Mouse (Mus musculus) erythroblast, adult 5-6 weeks (primary cell): Measurements from ENCODE around the gene Swi5. TPM values are rescaled to one million over a fixed set of nuclear protein-coding genes. Genes with fewer than 3 reads are reported as not detected.

Experiments used
- ATAC-seq: replicated peaks from 2 replicates; pipeline ENCODE4 v1.8.0; 2016; ENCODE audit warnings: moderate number of reproducible peaks, mild to moderate bottlenecking, moderate TSS enrichment, inconsistent platforms; ENCODE audit not compliant: poor library complexity, low FRiP score, severe bottlenecking
- total RNA-seq, 2 experiments: library from RNA; stranded (forward) in 1 of 2; stranded (reverse) in 1 of 2; fragments of 150-400 nt in 1 of 2; fragments of 200-764, 138-1000 nt in 1 of 2; gene quantifications; 2 replicates each; pipeline versions ENCODE4 v1.2.3 to v1.2.4; 2015 to 2017; ENCODE audit warnings: low replicate concordance in 2 of 2

Gene Swi5
- total RNA-seq, 2 experiments from 2014 or later = 30.4 to 89.4 TPM

DNA sequence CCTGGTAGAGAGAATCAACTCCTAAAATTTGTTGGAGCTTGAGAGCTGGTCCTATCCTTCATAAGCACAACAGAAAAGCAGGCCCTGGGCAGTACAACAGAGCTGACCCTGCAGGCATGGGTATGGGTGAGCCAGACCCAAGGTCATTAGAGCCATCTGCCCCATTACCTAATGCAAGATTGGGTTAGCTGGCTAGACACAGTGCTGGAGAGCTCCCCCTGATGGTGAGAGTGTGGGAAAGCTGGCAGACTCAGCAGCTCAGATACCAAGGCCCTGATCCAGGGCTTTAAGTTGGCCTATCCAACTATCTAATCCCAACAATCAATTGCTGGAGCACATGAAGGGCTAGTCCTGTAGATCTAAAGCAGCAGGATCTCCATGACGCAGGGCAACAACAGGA, 5.1 kb downstream of the Swi5 start:
- ATAC-seq = peak; percentile 77

DNA sequence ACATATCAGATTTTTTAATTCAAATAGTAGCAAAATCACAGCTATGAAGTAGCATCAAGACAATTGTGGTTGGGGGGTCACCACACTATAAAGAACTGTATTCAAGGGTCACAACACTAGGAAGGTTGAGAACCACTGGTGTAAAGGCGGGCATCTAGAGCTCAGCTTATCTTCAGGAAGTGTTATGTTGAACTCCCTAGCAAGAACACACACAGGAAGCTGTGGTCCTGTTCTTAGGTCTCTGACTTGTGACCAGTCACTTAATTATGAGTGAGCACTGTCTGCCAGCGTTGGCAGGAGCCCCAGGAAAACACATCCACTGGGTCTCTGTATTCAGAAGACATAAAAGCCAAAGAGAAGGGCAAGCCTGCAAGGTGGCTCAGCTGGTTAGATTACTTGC, 5.6 kb downstream of the Swi5 start:
- ATAC-seq = no peak

DNA sequence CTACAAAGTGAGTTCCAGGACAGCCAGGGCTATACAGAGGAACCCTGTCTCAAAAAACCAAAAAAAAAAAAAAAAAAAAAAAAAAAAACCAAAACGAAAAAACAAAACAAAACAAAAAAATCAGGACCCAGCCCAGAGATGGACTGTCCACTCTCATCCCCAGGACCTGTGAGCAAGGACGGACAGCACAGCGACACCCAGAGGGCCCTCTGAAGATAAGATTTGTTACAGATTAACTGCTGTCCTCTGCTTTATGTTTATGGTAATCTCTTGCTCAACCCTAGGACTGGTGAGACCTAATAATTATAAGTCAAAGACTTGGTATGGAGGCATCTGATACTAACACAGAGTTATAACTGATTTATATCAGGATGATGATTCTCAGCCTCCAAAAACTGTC, 12.1 kb downstream of the Swi5 start:
- no peak for ATAC-seq

- peak; percentile 51 for ATAC-seq
Observed at GRCm38 (mm10) chr2:32260635-32261034, 27.2 kb downstream of the Swi5 start.

- peak; percentile 91 for ATAC-seq
Observed at GRCm38 (mm10) chr2:32259657-32260417, 28.0 kb downstream of the Swi5 start, which contains the start of gene Uck1. Uck1 (minus strand) TSS chr2:32260159.

GRCm38 (mm10) chr2:32258887-32259533, 28.9 kb downstream of the Swi5 start:
- ATAC-seq = 0 out of 2 replicates have a peak, but pooled peaks have one; percentile 1

GRCm38 (mm10) chr2:32256273-32256672, 31.6 kb downstream of the Swi5 start:
- no peak for ATAC-seq

DNA sequence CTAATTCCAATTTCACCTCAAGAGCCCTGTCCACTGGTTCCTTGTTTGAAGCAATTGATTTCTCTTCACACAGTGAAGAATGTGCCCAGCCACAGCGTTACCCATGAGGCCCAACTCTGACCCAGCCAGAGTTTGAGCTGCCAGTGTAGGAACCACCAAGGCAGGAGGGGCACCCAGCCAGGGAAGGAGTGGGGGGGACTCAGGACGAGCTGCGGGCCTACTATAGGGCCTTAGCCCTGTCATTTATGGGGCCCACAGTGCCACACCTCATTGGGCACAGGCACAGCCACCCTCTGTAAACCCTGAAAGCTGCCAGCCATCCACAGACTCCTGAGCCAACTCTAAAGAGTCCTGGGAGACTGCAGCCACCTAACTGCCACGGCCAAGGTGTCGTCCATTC, 33.3 kb downstream of the Swi5 start:
- ATAC-seq = no peak

DNA sequence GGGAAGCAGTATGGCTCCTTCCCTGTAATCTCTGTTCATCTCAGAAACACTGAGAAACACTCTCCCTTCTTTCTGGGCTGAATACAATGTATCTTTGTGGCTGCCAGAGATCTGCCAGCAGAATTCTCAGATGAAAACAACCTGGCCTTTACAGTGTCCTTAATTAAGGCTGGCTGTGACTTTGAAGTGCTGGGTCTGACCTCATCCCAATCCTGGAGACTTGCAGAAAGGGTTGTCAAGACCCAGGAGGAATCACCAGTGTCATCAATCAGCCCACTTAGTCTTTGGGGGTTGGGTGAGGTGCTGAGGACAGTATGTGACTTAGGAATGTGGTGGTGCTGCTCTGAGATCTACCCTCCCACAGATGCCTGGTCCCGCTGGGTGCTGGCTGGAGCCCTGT, 34.5 kb downstream of the Swi5 start:
- ATAC-seq = no peak

GRCm38 (mm10) chr2:32252658-32253057, 35.2 kb downstream of the Swi5 start:
- no peak for ATAC-seq

DNA sequence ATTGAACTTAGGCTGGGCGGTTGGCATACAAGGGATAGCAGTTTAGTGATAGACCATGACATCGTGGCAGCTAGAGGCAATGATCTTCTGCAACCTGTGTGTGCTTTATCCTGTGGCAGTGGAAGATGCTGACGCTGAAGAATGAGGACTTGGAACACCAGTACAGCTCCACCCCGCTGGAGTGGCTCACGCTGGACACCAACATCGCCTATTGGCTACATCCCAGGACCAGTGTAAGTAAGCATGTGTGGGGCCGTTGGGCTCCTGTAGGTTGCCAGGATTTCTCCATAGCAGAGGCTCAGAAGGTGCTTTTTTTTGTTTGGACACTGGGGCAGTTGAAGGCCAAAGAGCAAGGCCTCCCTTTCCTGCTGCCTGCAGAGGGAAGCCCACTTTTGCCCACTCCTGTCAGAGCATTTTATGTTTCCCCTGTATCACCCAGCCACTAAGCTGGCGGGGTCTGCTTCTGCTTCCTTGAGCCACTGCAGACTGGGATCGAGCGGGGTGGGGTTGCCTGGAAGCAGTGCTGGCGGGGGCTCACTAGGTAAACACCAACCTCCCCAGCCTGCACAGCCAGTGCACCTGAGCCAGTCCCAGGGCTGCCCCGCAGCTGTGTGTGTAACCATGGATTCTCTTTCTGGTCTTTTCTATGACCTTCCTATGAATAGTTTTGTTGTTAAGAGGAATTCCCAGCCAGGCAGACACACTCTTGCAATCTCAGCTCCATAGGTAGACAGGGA, 35.9 kb downstream of the Swi5 start:
- ATAC-seq = no peak

GRCm38 (mm10) chr2:32248377-32249361, 39.2 kb downstream of the Swi5 start:
- ATAC-seq = no peak

DNA sequence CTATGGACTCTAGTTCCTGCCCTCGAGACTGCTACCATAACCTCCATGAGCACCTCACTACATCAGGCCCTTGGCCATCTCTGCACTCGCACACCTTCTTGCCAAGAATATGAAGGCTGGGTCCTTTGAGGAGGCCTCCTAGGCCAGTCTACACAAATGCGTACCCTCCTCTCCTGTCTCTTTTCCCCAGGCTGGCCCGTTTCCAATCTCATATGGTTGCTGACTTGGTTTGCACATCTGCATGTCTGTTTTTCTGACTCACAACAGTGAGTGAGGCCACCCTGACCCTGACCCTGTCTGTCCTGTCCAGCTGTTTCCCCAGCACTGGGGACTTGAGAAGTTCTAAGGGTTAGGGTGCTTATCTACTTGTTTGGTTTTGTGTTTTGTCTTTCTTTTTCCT, 41.1 kb downstream of the Swi5 start:
- no peak for ATAC-seq

- ATAC-seq = no peak
Observed at GRCm38 (mm10) chr2:32242986-32243385, 44.9 kb downstream of the Swi5 start.

GRCm38 (mm10) chr2:32240591-32240990, 47.3 kb downstream of the Swi5 start:
- no peak for ATAC-seq

DNA sequence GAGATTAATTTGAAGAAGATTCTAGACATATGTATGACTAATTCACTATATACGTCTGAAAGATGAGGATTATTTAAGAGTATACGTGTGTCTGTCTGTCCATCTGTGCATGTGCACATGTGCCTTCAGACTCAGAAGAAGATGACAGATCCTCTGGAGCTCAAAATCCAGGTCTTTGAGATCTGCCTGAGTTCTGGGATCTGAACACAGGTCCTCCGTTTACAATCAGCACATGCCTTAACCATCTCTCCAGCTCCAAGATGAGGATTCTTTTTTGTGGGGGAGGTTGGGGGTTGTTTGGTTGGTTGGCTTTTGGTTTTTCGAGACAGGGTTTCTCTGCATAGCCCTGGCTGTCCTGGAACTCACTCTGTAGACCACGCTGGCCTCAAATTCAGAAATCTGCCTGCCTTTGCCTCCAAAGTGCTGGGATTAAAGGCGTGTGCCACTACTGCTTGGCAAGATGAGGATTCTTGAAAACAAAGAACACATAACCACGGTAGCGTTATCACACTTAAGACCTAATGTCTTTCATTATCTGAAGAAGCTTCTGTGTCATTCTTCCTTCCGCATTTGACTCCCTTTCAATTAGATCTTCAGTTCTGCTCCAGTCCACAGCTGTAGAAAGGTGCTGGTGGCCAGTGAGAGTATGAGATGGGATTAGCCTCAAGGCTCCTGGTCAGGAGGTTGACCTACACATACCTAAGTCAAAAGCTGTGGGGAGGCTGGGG, 49.0 kb downstream of the Swi5 start:
- ATAC-seq = no peak

GRCm38 (mm10) chr2:32237571-32237970, 50.3 kb downstream of the Swi5 start:
- no peak for ATAC-seq

DNA sequence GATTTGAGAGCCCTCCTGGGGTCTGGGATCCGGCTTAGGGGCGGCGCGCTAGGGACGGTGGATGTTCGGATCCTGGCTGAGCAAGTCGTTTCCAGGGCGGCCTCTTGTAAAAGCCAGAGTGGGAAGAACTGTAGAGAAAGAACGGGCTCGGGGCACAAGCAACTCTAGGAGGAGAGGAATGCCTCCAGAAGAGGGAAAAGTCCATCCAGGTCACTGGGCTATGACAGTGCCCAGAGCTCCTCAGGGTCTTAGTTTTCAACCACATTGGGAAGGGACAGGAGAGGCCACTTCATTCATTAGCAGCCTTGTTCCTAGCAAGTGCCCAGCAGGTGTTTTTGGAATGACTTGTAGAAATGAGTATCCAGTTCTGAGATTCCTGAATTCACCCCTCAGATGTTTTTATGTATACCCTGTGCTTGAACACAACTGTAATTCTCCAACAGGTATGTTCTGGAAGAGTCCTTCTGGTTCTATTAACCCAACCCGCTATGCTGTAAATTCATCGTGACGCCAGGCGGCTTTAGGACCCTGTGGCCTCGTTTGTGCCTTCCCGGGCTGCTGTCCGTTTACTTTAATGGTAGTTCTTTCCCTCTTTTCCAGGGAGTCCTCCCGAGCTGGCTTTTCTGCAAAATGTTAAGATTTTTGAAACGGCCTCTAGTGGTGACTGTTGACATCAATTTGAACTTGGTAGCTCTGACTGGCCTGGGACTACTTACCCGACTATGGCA, 51.0 kb downstream of the Swi5 start:
- ATAC-seq = peak; percentile 71
